Mouse (Mus musculus): ENCODE data around the gene Prpf8. TPM values are rescaled to one million over a fixed set of nuclear protein-coding genes. Genes with fewer than 3 reads are reported as not detected.

The Prpf8 gene
- total RNA-seq, 2 experiments from 2014 or later: 131 to 139 TPM

GRCm38 (mm10) chr11:75534286-75535033 is 47.8 kb downstream of the Prpf8 start:
- H3K27ac ChIP-seq: peak overlapping the region; percentile 99; the same call in 1 of the 2 replicates
- TF ChIP-seq CTCF (conservative IDR thresholded peaks at IDR 0.05): no peak

DNA sequence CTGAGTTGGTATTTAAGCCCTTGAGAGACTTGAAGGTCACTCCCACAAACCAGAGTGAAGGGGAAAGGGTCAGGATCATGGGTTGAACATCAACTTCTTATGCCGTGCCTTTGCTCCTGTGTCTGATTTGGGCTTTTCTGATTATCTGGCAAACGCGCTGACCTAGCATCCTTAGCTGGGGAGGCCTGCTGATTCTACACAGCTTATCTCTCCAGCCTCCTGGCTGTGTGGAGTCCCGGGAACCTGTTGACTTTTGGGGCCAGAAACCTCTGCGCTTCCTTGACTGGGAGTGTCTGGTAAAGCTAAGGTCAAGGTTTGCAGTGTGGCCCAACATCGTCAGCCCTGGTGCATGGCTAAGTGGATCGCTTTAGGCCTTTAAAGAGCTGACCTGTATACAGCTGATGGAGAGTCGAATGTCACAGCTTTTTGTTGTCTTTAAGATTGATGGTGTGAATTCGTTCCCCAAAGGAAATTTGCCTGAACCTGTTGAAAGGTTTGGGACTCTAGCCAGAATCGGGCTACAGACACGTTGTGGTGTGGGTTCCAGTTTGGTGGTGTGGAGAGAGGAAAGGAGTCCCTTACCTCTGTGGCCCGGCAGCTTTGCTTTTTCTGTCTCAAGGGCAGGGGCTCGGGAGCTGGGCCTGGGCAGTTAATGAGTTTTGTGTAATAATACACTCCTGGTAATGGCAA is 48.6 kb downstream of the Prpf8 start:
- no peak for DNase-seq (ENCODE audit: low spot score in 2 of 2)
- peak overlapping the region; percentile 99; the same call in 1 of the 2 replicates for H3K27ac ChIP-seq
- no peak for TF ChIP-seq CTCF (conservative IDR thresholded peaks at IDR 0.05)
- peak overlapping the region; percentile 27; the same call in 1 of the 2 replicates for H3K4me3 ChIP-seq

More at GRCm38 (mm10) chr11:75534286-75535033, 47.8 kb downstream of the Prpf8 start:
- DNase-seq (ENCODE audit: low spot score in 2 of 2): no peak
- H3K4me3 ChIP-seq: peak overlapping the region; percentile 27; the same call in 1 of the 2 replicates

GRCm38 (mm10) chr11:75536255-75537024 is 49.8 kb downstream of the Prpf8 start:
- no peak for TF ChIP-seq CTCF (conservative IDR thresholded peaks at IDR 0.05)
- DNase-seq (ENCODE audit: low spot score in 2 of 2): no peak
- Histone ChIP-seq H3K4me3 (no peak overlapping the region), H3K27ac (peak overlapping the region; percentile 87)

- Histone ChIP-seq H3K4me3 (no peak overlapping the region), H3K27ac (peak overlapping the region; percentile 87)
- TF ChIP-seq CTCF (conservative IDR thresholded peaks at IDR 0.05): no peak
These were observed 50.4 kb downstream of the Prpf8 start for GRCm38 (mm10) chr11:75537025-75537414.

DNA sequence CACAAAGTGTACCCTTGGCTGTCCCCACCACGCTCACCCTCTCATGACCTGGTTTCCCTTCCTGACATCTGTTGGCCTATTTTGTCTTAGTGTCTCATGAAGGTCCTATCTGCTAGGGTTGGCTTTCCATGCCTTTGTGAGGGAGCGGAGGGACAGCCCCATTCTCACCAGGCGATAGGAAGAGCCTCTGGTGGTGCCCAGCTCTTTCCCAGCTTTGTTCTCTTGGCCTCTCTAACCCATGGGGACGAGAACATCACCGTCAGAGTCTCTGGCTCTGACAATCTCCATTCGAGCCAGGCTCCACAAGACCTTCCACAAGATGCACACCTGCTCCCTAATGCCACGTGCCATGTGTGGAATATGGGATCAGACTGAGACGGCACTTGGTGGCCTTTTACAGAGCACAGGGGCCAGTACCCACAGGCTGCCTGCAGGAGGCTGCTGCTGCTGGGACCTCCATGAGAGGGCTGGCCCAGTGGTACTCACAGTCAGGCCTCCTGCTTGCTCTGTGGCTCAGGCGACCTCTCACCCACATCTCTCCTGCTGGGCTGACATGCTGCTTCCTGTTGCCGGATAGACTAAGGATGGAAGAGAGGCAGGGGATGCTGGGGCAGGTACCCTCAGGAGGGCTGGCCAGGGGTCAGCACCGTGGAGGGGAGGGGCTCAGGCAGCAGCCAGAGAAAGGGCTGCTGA is 51.0 kb downstream of the Prpf8 start:
- peak overlapping the region; percentile 87 for H3K27ac ChIP-seq
- H3K4me3 ChIP-seq: no peak overlapping the region
- no peak for DNase-seq (ENCODE audit: low spot score in 2 of 2)
- peak; percentile 56 for TF ChIP-seq CTCF (conservative IDR thresholded peaks at IDR 0.05)

More at GRCm38 (mm10) chr11:75537025-75537414, 50.4 kb downstream of the Prpf8 start:
- no peak for DNase-seq (ENCODE audit: low spot score in 2 of 2)

DNA sequence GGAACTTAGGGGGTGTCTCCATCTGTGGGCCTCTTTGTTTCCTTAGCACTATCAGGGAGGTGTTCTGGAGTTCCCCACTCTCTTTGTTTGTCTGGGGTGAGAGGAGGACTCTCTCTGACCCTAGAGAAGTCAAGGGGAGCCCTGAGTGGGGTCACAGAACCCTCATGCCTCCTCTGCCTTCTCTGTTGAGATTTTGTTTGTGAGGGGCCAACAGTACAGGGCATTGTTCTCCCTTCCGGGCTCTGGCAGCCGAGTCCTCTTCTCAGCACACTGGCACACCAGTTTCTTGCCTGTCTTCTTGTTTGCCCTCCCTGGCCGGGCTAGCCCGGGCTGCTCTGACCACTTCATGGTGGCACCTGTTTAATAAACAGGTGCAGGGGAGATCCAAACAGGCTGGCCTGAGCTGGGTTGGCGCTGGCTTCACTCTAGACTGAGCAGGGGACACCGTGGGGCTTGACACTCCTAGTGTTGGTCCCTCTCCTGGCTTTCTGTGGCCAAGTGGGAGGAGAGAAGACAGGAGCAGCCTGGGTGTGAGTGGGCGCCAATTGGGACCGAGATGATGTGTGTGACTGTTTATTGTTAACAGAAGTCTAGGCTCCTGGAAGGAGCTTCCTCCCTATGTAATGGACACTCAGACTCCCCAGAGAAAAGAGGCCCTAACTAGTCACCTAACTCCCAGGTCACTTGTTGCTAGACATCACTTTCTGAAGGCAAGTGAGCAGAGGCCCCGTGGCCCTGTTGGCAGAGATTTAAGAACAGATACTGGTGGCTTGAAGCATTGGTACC is 51.8 kb downstream of the Prpf8 start:
- Histone ChIP-seq H3K4me3 (no peak overlapping the region), H3K27ac (peak overlapping the region; percentile 87)
- TF ChIP-seq CTCF (conservative IDR thresholded peaks at IDR 0.05): no peak
- no peak for DNase-seq (ENCODE audit: low spot score in 2 of 2)

DNA sequence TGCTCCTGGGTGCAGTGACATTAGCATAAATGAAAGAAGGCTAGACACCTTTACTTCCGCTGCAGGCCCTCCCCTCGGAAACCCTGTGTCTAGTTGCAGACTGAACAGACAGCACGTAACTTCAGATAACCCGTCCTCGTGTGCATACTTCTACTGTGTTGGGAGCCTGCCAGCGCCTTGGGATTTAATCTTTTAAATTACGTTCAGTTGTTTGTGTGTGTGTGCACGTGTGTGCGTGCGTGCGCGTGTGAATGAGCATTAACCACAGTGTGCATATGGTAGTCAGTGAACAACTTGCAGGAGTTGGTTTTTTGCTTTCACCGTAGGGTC is 52.3 kb downstream of the Prpf8 start:
- no peak for TF ChIP-seq CTCF (conservative IDR thresholded peaks at IDR 0.05)
- Histone ChIP-seq H3K4me3 (no peak overlapping the region), H3K27ac (peak overlapping the region; percentile 87)

DNA sequence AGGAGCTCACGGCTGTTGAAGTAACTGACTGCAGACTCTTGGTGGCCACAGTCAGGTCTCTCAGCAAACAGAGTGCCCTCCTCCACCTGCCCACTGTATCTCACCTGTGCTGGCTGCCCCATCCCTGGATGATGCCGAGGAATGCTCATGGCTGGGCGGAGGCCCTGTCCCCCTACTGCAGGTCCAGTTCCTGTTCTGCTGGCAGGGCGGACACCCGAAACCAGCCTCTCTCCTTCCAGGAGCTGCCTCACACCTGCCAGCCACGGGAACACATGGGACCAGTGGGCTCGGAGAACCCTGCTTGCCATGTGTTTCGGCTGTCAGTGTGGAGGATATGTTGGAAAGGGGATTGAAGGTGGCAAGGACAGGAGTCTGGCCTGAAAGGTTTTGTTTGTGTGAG is 53.6 kb downstream of the Prpf8 start:
- peak overlapping the region; percentile 85 for H3K27ac ChIP-seq
- DNase-seq (ENCODE audit: low spot score in 2 of 2): no peak
- TF ChIP-seq CTCF (conservative IDR thresholded peaks at IDR 0.05): no peak
- H3K4me3 ChIP-seq: no peak overlapping the region

More for the DNA sequence above, 52.3 kb downstream of the Prpf8 start:
- DNase-seq (ENCODE audit: low spot score in 2 of 2): no peak

DNA sequence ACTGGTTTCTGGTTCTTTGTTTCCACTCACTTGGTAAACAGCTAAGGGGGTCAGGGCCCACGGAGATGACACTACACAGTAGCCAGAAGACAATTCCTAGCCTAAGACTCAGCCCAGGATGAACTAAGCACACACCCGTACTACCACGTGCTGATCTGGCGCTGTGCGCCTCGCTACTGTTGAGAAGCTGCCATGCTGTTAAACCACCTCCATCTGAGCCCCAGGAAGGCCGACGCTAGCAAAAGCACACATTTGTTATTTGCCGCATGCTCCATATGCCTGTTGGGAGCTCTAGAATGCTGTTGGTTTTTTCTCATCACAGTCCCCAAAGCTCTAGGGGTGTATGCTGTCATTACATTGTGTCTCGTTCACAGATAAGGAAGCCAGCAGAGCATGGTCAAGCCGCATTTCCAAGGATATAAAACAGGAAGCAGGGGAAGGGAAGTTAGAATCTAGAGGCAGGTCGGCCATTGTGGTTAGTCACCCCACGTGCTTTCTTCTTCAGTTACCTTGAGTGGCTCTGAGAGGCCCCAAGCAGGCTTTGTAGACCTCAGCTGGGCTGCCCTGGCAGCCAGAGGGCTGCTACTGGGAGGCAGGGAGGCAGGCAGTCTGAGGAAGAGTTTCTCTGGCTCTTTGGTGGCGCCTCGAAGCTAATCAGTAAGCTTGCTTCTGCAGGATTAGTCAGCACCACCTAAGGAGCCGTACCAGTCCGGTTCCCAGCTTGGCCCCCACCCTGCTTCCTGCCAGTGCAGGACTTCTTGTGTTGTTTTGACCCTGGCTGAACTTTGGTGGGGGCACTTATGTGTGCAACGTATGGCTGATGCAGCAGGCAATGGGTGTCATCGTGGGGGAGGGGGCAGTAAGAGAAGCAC is 54.3 kb downstream of the Prpf8 start:
- peak; percentile 66 to 72 for DNase-seq (ENCODE audit: low spot score in 2 of 2)
- no peak; the same call in 1 of the 2 replicates for TF ChIP-seq CTCF (conservative IDR thresholded peaks at IDR 0.05)
- Histone ChIP-seq H3K27ac (peak overlapping the region; percentile 85), H3K4me3 (no peak overlapping the region)

GRCm38 (mm10) chr11:75544713-75545112 is 58.1 kb downstream of the Prpf8 start:
- Histone ChIP-seq H3K27ac (no peak overlapping the region; the same call in 1 of the 2 replicates), H3K4me3 (no peak overlapping the region)
- DNase-seq (ENCODE audit: low spot score in 2 of 2): no peak
- TF ChIP-seq CTCF (conservative IDR thresholded peaks at IDR 0.05): no peak

DNA sequence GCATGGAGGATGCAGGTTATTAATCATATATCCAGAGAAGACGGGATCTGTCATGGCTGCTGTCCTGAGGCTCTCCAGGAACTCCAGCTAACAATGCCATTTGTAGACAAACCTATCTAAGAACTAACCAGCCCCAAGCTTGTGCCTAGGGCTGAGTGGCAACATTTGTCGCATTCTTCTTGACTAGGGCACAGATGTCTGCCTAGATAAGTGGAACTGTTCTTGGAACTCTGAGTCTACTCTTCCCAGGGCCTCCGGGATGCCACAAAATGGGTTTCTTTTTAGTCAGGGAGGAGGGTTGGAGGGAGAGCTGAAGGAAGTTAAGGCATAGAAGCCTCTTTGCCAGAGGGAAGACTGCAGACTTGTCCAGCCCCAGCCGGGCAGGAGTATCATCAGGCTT is 59.4 kb downstream of the Prpf8 start:
- no peak for DNase-seq (ENCODE audit: low spot score in 2 of 2)
- Histone ChIP-seq H3K27ac (peak overlapping the region; percentile 24; the same call in 1 of the 2 replicates), H3K4me3 (no peak overlapping the region)
- no peak for TF ChIP-seq CTCF (conservative IDR thresholded peaks at IDR 0.05)

Data from layer of hippocampus, adult 2 months (tissue).